Mouse (Mus musculus) CD4-positive naive resting alpha-beta T cell, adult 76 days (primary cell): ENCODE data around the gene Gm9767. TPM values are rescaled to one million over a fixed set of nuclear protein-coding genes. Genes with fewer than 3 reads are reported as not detected.

Experiments
- total RNA-seq: library from RNA; stranded (reverse); gene quantifications from one replicate; pipeline ENCODE4 v1.2.4, GENCODE M21; 2023

Gene Gm9767
- total RNA-seq, result not detected

DNA sequence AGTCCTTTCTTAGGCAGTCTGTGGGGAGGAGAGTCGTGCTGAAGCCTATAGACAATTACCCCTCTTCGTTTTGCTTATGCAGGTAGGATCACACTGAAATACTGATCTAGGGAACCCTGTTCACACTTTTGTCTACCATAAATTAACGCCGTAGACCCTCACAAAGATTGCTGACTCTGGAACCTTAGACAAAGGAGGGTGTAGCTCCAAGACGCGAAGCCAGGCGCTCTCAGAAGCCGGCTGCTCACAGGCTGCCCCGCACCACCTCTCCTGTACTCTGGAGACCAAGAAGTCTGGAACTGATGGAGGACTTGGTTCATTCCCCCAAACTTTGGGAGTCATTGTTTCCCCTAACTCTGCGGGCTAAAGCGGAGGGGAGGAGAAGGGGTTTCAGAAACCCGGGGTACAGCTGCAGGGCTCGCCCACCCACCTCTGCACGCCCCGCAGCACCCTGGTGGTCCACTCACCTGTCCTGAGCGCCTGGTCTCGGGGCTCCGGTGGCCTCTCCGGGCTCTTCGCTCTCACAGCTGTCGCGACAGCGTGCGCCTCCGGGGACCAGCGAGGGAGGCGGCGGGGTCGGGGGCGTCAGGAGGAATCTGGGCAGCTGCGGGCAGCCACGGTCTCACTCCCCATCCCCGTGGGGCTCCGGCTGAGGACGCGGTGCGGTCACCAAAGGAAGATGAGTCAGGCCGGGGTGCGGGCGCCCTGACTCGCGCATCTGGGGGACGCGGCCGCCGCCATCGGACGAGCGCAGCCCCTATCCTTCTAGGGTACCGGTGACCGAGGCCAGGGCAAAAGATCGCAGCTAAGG lies at the start of gene Gm9767:
Gene Gm9767, plus strand, starts transcription at position 585 of the 811 bp plus-strand sequence.

DNA sequence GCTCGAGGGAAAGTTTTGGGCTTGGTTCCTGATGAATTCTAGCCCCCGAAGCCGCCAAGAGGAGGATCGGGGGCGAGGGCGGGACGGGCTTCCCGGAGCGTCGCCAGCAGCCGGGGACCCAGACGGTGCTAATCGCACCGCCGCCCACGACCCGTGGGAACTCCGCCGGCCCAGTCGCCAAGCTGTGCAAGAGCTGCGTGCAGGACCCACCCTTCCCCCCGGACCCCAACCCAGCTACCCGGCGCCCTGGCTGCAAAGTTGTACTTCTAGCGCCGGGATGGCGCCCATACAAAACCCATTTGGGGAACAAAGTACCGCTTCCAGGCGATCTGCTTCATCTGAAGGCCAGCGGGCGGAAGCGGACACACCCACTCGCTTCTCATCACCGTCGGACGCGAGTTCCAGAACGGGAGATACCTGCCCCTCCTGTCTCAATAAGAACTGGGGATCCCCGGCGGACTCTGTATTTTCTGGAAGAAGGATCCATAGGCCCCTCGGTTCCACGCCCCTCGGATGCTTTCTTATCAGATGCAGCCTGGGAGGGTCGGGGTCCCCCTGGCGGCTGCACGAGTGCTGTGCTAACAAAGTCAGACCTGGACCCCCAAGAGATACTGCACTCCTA lies 577 bp downstream of the Gm9767 start, which contains the start of gene Tmem200a:
Gene Tmem200a, minus strand, starts transcription at position 532 of the 622 bp plus-strand sequence.

Other genes starting within 250 kb of the Gm9767 start
- 0.38 TPM for gene Tmem200a, start 797 bp downstream of the Gm9767 start, total RNA-seq
- 2.1 TPM for gene Samd3, start 151.5 kb downstream of the Gm9767 start, total RNA-seq